Mouse (Mus musculus): Measurements from ENCODE around the gene Ptges.

Ptges gene

DNA sequence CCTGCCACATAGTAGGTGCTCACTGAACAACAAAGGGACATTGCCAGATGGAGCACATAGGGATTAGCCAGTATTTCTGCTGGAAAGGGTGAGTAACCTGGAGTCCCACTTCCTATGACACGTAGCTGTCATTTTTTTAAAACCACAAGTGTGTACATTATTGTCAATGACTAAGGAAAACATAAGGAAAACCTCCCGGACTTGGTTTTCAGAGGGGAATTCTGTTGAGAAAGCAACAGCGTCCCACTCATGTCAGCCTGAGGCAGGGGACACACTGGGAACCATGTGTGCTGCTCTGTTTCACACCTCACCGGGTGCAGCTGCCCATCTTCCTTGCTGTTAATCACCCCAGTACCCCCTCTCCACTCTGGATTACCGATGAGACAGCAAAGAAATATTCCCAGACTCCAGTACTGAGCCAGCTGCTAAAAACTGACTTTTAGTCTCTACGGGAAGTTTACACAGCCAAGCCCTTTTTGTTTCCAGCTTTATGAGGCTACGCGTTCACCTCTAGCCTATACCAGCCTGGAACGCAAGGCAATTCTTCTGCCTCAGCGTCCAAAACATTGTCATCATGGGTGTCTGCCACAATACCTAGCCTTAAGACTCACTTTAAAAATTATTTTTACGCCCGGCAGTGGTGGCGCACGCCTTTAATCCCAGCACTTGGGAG is 30.1 kb downstream of the Ptges start:
- no peak for DNase-seq (ENCODE audit: low spot score)

GRCm38 (mm10) chr2:30897291-30897690 is 32.4 kb downstream of the Ptges start:
- DNase-seq (ENCODE audit: low spot score): no peak

GRCm38 (mm10) chr2:30893946-30894345 is 35.7 kb downstream of the Ptges start:
- no peak for DNase-seq (ENCODE audit: low spot score)

DNA sequence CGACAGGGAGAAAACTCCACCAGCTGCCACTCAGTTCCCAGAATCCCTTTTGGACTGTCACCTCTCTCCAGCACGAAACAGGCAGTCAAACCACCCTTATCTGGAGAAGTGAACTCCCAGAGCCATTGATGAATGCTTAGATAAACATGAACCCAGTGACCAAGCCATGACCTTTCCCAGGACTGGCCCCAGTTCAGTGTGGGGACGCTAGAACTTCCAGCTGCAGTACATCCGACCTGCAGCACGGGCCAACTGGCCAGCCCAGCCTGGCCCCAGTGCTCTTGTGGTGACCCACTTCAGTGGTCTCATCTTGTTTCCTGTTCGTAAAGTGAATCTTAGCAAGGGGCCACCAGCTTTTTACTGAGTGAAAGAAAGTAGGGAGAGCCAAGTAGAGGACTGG is 36.3 kb downstream of the Ptges start:
- DNase-seq (ENCODE audit: low spot score): no peak

DNA sequence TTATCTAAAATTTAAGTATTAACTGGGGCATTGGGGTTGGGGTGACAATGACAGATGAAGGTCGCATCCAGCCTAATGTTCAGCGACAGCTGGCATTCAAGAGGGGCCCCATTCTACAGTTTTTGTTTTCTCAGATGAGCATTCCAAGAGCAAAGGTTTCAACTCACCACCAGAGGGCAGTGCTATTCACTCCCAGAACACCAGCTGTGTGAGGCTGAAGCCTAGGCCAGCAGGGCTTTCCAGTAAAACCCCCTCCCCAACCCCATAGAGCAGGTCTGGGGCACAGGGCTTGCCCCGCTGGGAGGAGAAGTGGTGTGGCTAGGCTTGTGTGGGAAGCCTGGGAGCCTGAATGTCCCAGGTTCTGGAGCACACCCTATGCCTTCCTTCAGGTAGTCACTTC is 38.7 kb downstream of the Ptges start:
- peak; percentile 31 for DNase-seq (ENCODE audit: low spot score)

DNA sequence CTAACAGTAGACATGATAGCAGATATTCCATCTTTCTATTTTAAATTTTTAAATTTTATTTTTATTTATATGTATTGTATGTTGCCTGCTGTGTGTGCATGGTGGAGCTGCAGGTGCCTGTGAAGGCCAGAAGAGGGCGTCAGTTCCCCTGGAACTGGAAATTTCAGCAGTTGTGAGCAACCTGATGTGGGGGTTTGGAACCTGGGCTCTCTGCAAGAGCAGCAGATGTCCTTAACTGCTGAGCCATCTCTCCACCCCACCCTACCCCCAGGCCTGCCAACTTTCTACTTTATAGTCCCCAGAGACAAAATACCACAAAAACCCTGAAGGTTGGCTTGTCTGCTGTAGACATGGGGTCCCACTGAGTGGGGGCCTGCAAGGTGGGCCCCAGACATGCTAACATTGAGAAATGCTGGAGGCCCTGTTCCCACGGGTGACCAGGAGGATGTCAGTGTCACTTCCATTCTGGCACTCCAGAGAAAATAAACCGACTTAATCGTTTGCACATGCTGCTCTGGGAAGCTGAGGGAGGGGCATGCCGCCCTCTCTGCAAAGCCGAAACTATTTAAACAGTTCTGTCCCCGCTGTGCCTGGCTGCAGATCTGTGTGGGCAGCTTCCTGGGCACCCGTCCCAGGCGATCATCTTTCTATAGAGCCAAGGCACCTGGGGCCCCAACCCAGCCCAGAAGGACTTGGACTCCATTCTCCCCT is 44.1 kb downstream of the Ptges start:
- no peak for DNase-seq (ENCODE audit: low spot score)

DNA sequence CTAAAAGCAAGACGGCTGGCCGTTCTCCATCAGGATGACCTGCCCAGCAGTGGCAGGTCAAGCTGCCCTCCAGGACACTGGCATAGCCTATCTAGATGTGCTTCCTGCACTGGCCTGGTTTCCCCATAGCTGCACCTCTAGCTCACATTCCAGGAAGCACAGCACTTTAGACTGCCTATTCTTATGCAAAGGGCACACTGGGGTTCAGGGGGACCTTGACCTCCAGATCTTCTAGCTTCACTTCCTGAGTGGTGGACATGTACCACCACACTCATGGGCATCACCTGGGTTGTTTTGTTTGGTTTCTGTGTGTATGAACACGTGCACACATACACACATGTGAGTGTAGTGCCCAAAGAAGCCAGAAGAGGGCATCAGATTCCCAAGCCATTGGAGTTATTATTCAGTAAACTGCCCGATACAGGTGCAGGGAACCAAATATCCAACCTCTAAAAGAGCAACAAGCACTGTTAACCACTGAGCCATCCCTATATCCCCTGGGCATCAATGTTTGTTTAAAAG is 44.8 kb downstream of the Ptges start:
- DNase-seq (ENCODE audit: low spot score): no peak

DNA sequence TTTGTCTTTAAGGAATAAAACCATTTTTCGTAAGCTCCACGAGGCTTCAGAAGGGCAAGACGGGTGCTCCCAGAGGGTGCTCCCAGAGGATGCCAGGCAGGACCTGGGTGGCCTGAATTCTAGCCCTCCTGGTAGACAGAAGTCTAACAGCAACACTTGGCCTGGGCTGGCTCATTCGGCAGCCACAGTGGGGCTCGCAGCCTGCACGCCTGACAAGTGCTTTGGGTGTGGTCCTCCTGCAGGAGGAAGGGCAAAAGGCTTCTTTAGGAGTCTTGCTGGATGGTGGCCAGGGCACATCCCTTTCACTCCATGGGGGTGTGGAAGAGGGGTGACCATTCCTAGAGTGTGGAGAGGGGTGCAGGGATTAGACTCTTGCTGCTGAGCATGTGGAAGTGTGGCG is 48.4 kb downstream of the Ptges start:
- DNase-seq (ENCODE audit: low spot score): no peak

DNA sequence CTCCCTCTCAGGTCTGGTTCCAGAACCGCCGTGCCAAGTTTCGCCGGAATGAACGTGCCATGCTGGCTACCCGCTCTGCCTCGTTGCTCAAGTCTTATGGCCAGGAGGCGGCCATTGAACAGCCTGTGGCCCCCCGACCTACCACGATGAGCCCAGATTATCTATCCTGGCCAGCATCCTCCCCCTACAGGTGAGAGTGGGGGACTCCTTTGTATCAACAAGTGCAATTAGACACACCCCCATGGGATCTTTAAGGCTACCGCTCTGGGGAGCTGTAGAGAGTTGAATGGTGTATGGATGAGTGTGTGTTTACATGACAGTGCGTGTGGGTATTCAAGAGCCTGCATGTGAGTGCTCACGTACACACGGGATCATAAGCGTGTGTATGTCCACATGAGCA is 50.2 kb downstream of the Ptges start:
- no peak for DNase-seq (ENCODE audit: low spot score)

DNA sequence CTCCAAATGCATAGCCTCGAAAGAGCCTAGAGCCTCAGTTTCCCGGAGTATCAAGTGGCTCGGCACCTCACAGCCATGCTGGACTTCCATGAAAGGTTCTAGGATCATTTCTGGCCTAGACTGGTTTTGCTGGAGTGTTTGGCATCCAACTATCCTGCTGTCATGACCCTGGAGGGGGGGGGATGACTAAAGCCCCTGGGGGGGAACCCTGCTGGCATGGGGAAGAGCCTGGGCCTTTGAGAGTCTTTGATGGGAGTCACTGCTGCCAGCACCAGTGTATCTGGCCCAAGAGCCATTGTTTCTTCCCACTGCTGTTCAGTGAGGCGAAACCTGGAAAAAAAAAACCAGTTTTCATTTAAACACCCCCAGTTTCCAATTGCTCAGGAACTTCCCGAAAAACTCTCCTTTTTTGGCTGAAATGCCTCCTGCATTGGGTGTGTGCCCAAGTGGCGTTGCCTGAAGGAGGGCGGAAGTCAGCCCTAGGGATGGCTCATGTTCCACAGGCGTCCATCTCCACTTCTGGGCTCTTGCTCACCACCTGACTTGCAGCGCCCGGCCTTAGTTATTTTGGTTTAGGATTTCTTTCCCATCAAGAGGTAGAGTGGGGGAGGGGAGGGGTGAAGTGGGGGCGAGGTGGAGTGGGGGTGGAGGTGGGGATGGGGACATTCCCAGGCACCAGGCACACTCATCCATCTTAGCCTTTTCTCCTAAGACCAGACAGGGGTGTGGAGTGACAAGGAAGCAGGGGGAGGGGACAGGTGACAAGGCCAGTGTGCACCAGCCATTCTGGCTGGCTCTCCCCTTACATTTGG is 53.8 kb downstream of the Ptges start:
- no peak for DNase-seq (ENCODE audit: low spot score)

- no peak for DNase-seq (ENCODE audit: low spot score)
Observed at GRCm38 (mm10) chr2:30875096-30875495, 54.6 kb downstream of the Ptges start.

GRCm38 (mm10) chr2:30874445-30874844 is 55.2 kb downstream of the Ptges start:
- DNase-seq (ENCODE audit: low spot score): no peak

GRCm38 (mm10) chr2:30872669-30873068 is 57.0 kb downstream of the Ptges start:
- DNase-seq (ENCODE audit: low spot score): no peak

GRCm38 (mm10) chr2:30870863-30871262 is 58.8 kb downstream of the Ptges start:
- DNase-seq (ENCODE audit: low spot score): no peak

DNA sequence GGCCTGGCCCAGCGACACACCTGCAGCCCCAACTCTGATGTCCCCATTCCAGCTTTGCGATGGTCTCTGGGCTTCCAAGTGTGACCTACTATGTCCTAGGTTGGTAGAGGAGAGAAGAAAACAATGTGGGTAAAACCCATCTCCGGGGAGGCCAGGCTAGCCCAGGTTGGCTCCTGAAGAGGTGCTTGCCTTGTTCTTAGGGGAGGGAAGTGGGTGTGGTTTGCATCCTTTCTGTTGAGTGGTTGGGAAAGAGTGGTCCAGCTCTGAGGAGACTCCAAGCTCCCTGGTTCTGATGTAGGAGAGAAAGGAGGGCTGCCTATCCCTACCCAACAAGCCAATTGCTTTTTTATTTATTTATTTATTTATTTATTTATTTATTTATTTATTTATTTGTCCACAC is 64.2 kb downstream of the Ptges start:
- DNase-seq (ENCODE audit: low spot score): no peak

- DNase-seq (ENCODE audit: low spot score): no peak
Observed at GRCm38 (mm10) chr2:30864968-30865381, 64.7 kb downstream of the Ptges start.

- DNase-seq (ENCODE audit: low spot score): no peak
Observed at GRCm38 (mm10) chr2:30863574-30863973, 66.1 kb downstream of the Ptges start.

DNA sequence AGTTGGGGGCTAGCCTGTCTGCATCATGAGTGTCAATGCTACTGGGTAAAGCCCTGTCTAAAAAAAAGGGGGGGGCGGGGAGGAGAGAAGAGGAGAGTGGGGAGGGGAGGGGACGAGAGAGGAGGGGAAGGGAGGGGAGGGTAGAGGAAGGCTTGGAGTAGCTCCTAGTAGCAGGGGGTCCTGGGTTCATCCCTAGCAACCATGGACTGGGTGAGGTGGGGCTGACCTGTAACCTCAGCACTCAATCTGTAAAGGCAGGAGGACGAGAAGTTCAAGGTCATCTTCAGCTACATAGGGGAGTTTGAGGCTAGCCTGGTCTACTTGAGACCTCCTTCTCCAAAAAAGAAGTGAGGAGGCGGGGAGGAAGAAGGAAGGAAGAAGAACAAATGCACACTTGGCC is 67.6 kb downstream of the Ptges start:
- no peak for DNase-seq (ENCODE audit: low spot score)

DNA sequence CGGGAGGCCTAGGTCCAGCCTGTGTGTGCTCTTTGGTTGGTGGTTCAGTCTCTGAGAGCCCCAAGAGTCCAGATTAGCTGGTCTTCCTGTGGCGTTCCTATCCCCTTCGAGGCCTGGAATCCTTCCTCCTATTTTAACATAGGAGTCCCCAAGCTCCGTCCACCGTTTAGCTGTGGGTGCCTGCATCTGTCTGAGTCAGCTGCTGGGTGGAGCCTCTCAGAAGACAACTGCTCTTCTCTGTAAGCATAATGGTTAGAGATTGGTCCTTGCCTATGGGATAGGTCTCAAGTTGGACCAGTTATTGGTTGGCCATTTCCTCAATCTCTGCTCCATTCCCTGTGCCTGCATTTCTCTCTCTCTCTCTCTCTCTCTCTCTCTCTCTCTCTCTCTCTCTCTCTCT is 69.9 kb downstream of the Ptges start:
- no peak for DNase-seq (ENCODE audit: low spot score)

GRCm38 (mm10) chr2:30857076-30857475 is 72.6 kb downstream of the Ptges start:
- no peak for DNase-seq (ENCODE audit: low spot score)

GRCm38 (mm10) chr2:30852771-30853313 is 76.8 kb downstream of the Ptges start:
- no peak for DNase-seq (ENCODE audit: low spot score)

DNA sequence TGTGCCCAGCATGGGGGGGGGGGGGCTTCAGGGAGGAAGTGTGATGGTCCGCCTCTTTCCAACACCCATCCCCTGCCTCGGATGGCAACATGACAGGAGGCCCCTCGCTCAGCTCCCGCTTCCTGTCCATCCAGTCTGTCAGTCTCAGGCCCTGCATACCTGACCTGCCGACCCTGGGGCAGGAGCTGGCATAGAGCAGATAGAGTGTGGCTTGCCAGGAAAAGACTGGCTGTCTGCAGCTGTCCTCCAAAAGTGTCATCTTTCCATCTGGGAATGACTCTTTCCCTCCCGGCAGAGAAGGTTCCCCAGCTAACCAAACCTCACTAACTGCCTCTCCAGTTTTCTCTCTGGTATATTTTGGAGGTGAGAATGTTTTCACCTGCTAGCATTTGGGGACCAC is 79.1 kb downstream of the Ptges start:
- DNase-seq (ENCODE audit: low spot score): no peak

DNA sequence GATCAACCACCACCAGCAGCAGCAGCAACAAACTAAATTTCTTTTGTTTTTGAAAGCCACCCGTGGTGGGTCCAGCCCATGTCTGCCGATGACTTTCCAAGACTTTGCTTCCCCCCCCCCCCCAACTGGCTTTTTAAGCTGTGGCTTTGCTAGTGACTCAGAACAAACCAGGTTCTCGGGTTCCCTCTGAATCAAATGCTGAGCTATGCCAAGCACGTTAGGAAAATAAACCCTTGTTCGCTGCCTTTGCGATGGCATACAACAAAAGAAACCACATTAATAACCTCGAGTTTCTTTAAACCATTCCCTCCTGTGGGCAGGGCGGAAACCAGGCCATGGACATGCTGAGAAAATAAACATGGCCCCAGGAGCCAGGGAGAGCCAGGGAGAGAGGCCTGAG is 81.5 kb downstream of the Ptges start:
- DNase-seq (ENCODE audit: low spot score): no peak
